Mouse (Mus musculus): ENCODE results near the gene Lgi4. TPM values are rescaled to one million over a fixed set of nuclear protein-coding genes. Genes with fewer than 3 reads are reported as not detected.
A peak's percentile ranks its signal among the peaks of the same experiment; 100 is the strongest.

Gene Lgi4
- polyA plus RNA-seq, 1 experiment: 48.9 TPM

GRCm38 (mm10) chr7:31057730-31058129 is 1.4 kb upstream of the Lgi4 start:
- Histone ChIP-seq H3K4me3 (replicated peaks; ENCODE audit: insufficient read depth, low read depth, low read length) (no peak overlapping the region), H3K4me1 (ENCODE audit: control insufficient read depth, insufficient read depth, low read length) (no peaks in the 10 kb centered on the region), H3K27ac (ENCODE audit: insufficient read depth, low read length) (no peak overlapping the region), H3K27me3 (ENCODE audit: control insufficient read depth, insufficient read depth, low read length) (no peaks in the 10 kb centered on the region)
- no peak for DNase-seq
- WGBS: 75% methylated on average over 5 of the region's 5 CpGs
- no peak for TF ChIP-seq CTCF (IDR thresholded peaks at IDR 0.05; ENCODE audit: borderline replicate concordance, insufficient read depth, low read depth, low read length)
- no peak for TF ChIP-seq POLR2A (IDR thresholded peaks at IDR 0.05; ENCODE audit: borderline replicate concordance, insufficient read depth, low read length)

- Histone ChIP-seq H3K27ac (ENCODE audit: insufficient read depth, low read length) (no peak overlapping the region), H3K27me3 (ENCODE audit: control insufficient read depth, insufficient read depth, low read length) (no peaks in the 10 kb centered on the region), H3K4me1 (ENCODE audit: control insufficient read depth, insufficient read depth, low read length) (no peaks in the 10 kb centered on the region), H3K4me3 (replicated peaks; ENCODE audit: insufficient read depth, low read depth, low read length) (no peak overlapping the region)
- TF ChIP-seq POLR2A (IDR thresholded peaks at IDR 0.05; ENCODE audit: borderline replicate concordance, insufficient read depth, low read length): no peak
- TF ChIP-seq CTCF (IDR thresholded peaks at IDR 0.05; ENCODE audit: borderline replicate concordance, insufficient read depth, low read depth, low read length): no peak
- WGBS: 90% methylated on average over 6 of the region's 6 CpGs
- no peak for DNase-seq
These were observed 931 bp upstream of the Lgi4 start for GRCm38 (mm10) chr7:31058211-31058610.

- 36% methylated on average over 11 of the region's 11 CpGs for WGBS
- peak in 1 of 2 experiments; percentile 36 for DNase-seq
- no peaks in the 10 kb centered on the region for H3K4me1 ChIP-seq (ENCODE audit: control insufficient read depth, insufficient read depth, low read length)
- TF ChIP-seq POLR2A (IDR thresholded peaks at IDR 0.05; ENCODE audit: borderline replicate concordance, insufficient read depth, low read length): no peak
- H3K27ac ChIP-seq (ENCODE audit: insufficient read depth, low read length): no peak overlapping the region
- H3K4me3 ChIP-seq (replicated peaks; ENCODE audit: insufficient read depth, low read depth, low read length): peak overlapping the region; percentile 29
- H3K27me3 ChIP-seq (ENCODE audit: control insufficient read depth, insufficient read depth, low read length): no peaks in the 10 kb centered on the region
These were observed 928 bp downstream of the Lgi4 start for GRCm38 (mm10) chr7:31059919-31060620.

GRCm38 (mm10) chr7:31060621-31061010 is 1.5 kb downstream of the Lgi4 start:
- H3K27ac ChIP-seq (ENCODE audit: insufficient read depth, low read length): no peak overlapping the region
- TF ChIP-seq CTCF (IDR thresholded peaks at IDR 0.05; ENCODE audit: borderline replicate concordance, insufficient read depth, low read depth, low read length) (no peak), POLR2A (IDR thresholded peaks at IDR 0.05; ENCODE audit: borderline replicate concordance, insufficient read depth, low read length) (no peak)
- 87% methylated on average over 7 of the region's 7 CpGs for WGBS

GRCm38 (mm10) chr7:31063074-31063560 is 4.0 kb downstream of the Lgi4 start:
- Histone ChIP-seq H3K4me3 (replicated peaks; ENCODE audit: insufficient read depth, low read depth, low read length) (no peak overlapping the region), H3K27me3 (ENCODE audit: control insufficient read depth, insufficient read depth, low read length) (no peaks in the 10 kb centered on the region), H3K4me1 (ENCODE audit: control insufficient read depth, insufficient read depth, low read length) (no peaks in the 10 kb centered on the region), H3K27ac (ENCODE audit: insufficient read depth, low read length) (no peak overlapping the region)
- DNase-seq: no peak
- 86% methylated on average over 12 of the region's 12 CpGs for WGBS
- TF ChIP-seq POLR2A (IDR thresholded peaks at IDR 0.05; ENCODE audit: borderline replicate concordance, insufficient read depth, low read length) (no peak), CTCF (IDR thresholded peaks at IDR 0.05; ENCODE audit: borderline replicate concordance, insufficient read depth, low read depth, low read length) (no peak)

More at GRCm38 (mm10) chr7:31060621-31061010, 1.5 kb downstream of the Lgi4 start:
- no peaks in the 10 kb centered on the region for H3K4me1 ChIP-seq (ENCODE audit: control insufficient read depth, insufficient read depth, low read length)
- no peaks in the 10 kb centered on the region for H3K27me3 ChIP-seq (ENCODE audit: control insufficient read depth, insufficient read depth, low read length)
- no peak for DNase-seq
- H3K4me3 ChIP-seq (replicated peaks; ENCODE audit: insufficient read depth, low read depth, low read length): peak overlapping the region; percentile 29

GRCm38 (mm10) chr7:31067836-31068235 is 8.7 kb downstream of the Lgi4 start:
- peak in 1 of 2 experiments; percentile 20 for DNase-seq
- Histone ChIP-seq H3K4me3 (replicated peaks; ENCODE audit: insufficient read depth, low read depth, low read length) (no peak overlapping the region), H3K27me3 (ENCODE audit: control insufficient read depth, insufficient read depth, low read length) (no peaks in the 10 kb centered on the region), H3K4me1 (ENCODE audit: control insufficient read depth, insufficient read depth, low read length) (no peaks in the 10 kb centered on the region), H3K27ac (ENCODE audit: insufficient read depth, low read length) (no peak overlapping the region)
- 26% methylated on average over 5 of the region's 5 CpGs for WGBS
- TF ChIP-seq CTCF (IDR thresholded peaks at IDR 0.05; ENCODE audit: borderline replicate concordance, insufficient read depth, low read depth, low read length) (no peak), POLR2A (IDR thresholded peaks at IDR 0.05; ENCODE audit: borderline replicate concordance, insufficient read depth, low read length) (no peak)

- no peaks in the 10 kb centered on the region; the same call in 1 of the 2 replicates for H3K4me1 ChIP-seq (ENCODE audit: control insufficient read depth, insufficient read depth, low read length)
- H3K4me3 ChIP-seq (replicated peaks; ENCODE audit: insufficient read depth, low read depth, low read length): no peak overlapping the region
- WGBS: 81% methylated on average over 14 of the region's 14 CpGs
- TF ChIP-seq CTCF (IDR thresholded peaks at IDR 0.05; ENCODE audit: borderline replicate concordance, insufficient read depth, low read depth, low read length) (no peak), POLR2A (IDR thresholded peaks at IDR 0.05; ENCODE audit: borderline replicate concordance, insufficient read depth, low read length) (no peak)
- DNase-seq: peak in 1 of 2 experiments; percentile 60
- no peak overlapping the region for H3K27ac ChIP-seq (ENCODE audit: insufficient read depth, low read length)
- H3K27me3 ChIP-seq (ENCODE audit: control insufficient read depth, insufficient read depth, low read length): no peaks in the 10 kb centered on the region
These were observed 10.3 kb downstream of the Lgi4 start for GRCm38 (mm10) chr7:31069491-31069890.

- Histone ChIP-seq H3K4me3 (replicated peaks; ENCODE audit: insufficient read depth, low read depth, low read length) (no peak overlapping the region), H3K27ac (ENCODE audit: insufficient read depth, low read length) (no peak overlapping the region), H3K27me3 (ENCODE audit: control insufficient read depth, insufficient read depth, low read length) (no peaks in the 10 kb centered on the region), H3K4me1 (ENCODE audit: control insufficient read depth, insufficient read depth, low read length) (no peaks in the 10 kb centered on the region; the same call in 1 of the 2 replicates)
- WGBS: 54% methylated on average over 6 of the region's 6 CpGs
- no peak for TF ChIP-seq CTCF (IDR thresholded peaks at IDR 0.05; ENCODE audit: borderline replicate concordance, insufficient read depth, low read depth, low read length)
- no peak for TF ChIP-seq POLR2A (IDR thresholded peaks at IDR 0.05; ENCODE audit: borderline replicate concordance, insufficient read depth, low read length)
- peak in 1 of 2 experiments; percentile 61 for DNase-seq
These were observed 11.2 kb downstream of the Lgi4 start for GRCm38 (mm10) chr7:31070324-31070723.
